Mouse (Mus musculus) lung, embryonic 15.5 days (tissue): ENCODE data around the gene Tph1. TPM values are rescaled to one million over a fixed set of nuclear protein-coding genes. Genes with fewer than 3 reads are reported as not detected.

Source experiments
- polyA plus RNA-seq: library from polyadenylated mRNA; unstranded; fragments of >200 nt; fragmentation: Nextera tagmentation; extraction: Ambion mirVana; gene quantifications from 2 replicates; pipeline ENCODE4 v1.2.1, GENCODE M21; 2015

Tph1 gene
- polyA plus RNA-seq, 1 experiment from 2014 or later = 0.39 TPM

Other genes starting within 250 kb of the Tph1 start
- gene Sergef, start 32.7 kb downstream of the Tph1 start, polyA plus RNA-seq = 13.3 and 14.4 TPM in 2 replicates
- gene Saal1, start 38.1 kb upstream of the Tph1 start, polyA plus RNA-seq = 32.2 and 32.9 TPM in 2 replicates
- 0.16 and 0.40 TPM in 2 replicates for gene Saa3, start 43.2 kb upstream of the Tph1 start, polyA plus RNA-seq
- gene Saa4, start 60.1 kb upstream of the Tph1 start, polyA plus RNA-seq = not detected in 2 replicates
- gene Saa1, start 70.4 kb upstream of the Tph1 start, polyA plus RNA-seq = 0.12 and 0.20 TPM in 2 replicates
- not detected in 2 replicates for gene Saa2, start 79.3 kb upstream of the Tph1 start, polyA plus RNA-seq
- gene Hps5, start 123.5 kb upstream of the Tph1 start, polyA plus RNA-seq = 19.3 and 21.3 TPM in 2 replicates
- gene Gtf2h1, start 123.6 kb upstream of the Tph1 start, polyA plus RNA-seq = 40.6 and 43.8 TPM in 2 replicates
- gene Ldha, start 168.9 kb upstream of the Tph1 start, polyA plus RNA-seq = 1,840 and 1,954 TPM in 2 replicates
- gene Ldhc, start 188.7 kb upstream of the Tph1 start, polyA plus RNA-seq = 0.14 TPM in 1 of 2 replicates, not detected in the other
- 157 and 163 TPM in 2 replicates for gene Tsg101, start 247.4 kb upstream of the Tph1 start, polyA plus RNA-seq